Mouse (Mus musculus): ENCODE results near the gene Slc16a3. TPM values are rescaled to one million over a fixed set of nuclear protein-coding genes. Genes with fewer than 3 reads are reported as not detected.

Slc16a3 gene
- polyA plus RNA-seq, 1 experiment from 2014 or later = 170 TPM

- Histone ChIP-seq H3K4me2 (no peak overlapping the region), H3K9ac (no peak overlapping the region), H3K27ac (peak overlapping the region; percentile 11), H3K9me3 (replicated peaks) (no peaks in the 10 kb centered on the region), H3K4me3 (no peak overlapping the region), H3K4me1 (peaks cover 9% of the 10 kb centered on the region; the same call in 1 of the 2 replicates), H3K36me3 (peaks cover 74% of the 10 kb centered on the region), H3K27me3 (replicated peaks) (no peaks in the 10 kb centered on the region)
- 78% methylated on average over 3 of the region's 3 CpGs for WGBS (ENCODE audit: insufficient replicate concordance)
- ATAC-seq = 0 out of 2 replicates have a peak, but pooled peaks have one; percentile 30
These were observed 25.8 kb upstream of the Slc16a3 start for GRCm38 (mm10) chr11:120922528-120922927.

- 0 out of 2 replicates have a peak overlapping the region, but pooled peaks have one; percentile 53 for H3K27ac ChIP-seq
- ATAC-seq = no peak
These were observed 19.8 kb upstream of the Slc16a3 start for GRCm38 (mm10) chr11:120928468-120928867.

GRCm38 (mm10) chr11:120931479-120931878 is 16.8 kb upstream of the Slc16a3 start:
- H3K27me3 ChIP-seq (replicated peaks) = no peaks in the 10 kb centered on the region
- no peak overlapping the region; the same call in 1 of the 2 replicates for H3K4me2 ChIP-seq
- H3K4me1 ChIP-seq = peaks cover 57% of the 10 kb centered on the region
- no peak overlapping the region for H3K27ac ChIP-seq
- H3K9ac ChIP-seq = no peak overlapping the region
- H3K4me3 ChIP-seq = no peak overlapping the region; the same call in 1 of the 2 replicates
- 84% methylated on average over 4 of the region's 4 CpGs for WGBS (ENCODE audit: insufficient replicate concordance)
- H3K36me3 ChIP-seq = peaks cover 24% of the 10 kb centered on the region; the same call in 1 of the 2 replicates
- H3K9me3 ChIP-seq (replicated peaks) = 0 out of 2 replicates have a peak, but pooled peaks cover 3% of the 10 kb centered on the region
- no peak for ATAC-seq

More at GRCm38 (mm10) chr11:120928468-120928867, 19.8 kb upstream of the Slc16a3 start:
- Histone ChIP-seq H3K4me3 (no peak overlapping the region), H3K4me2 (0 out of 2 replicates have a peak overlapping the region, but pooled peaks have one; percentile 1), H3K36me3 (peaks cover 48% of the 10 kb centered on the region), H3K9ac (no peak overlapping the region), H3K4me1 (peaks cover 56% of the 10 kb centered on the region), H3K9me3 (replicated peaks) (0 out of 2 replicates have a peak, but pooled peaks cover 3% of the 10 kb centered on the region), H3K27me3 (replicated peaks) (no peaks in the 10 kb centered on the region)
- WGBS (ENCODE audit: insufficient replicate concordance) = 46% methylated on average over 4 of the region's 4 CpGs

GRCm38 (mm10) chr11:120932564-120933398 is 15.5 kb upstream of the Slc16a3 start, which contains the start of gene Ccdc57:
TSS of gene Ccdc57 (minus strand) at chr11:120932872.
- Histone ChIP-seq H3K36me3 (peaks cover 16% of the 10 kb centered on the region; the same call in 1 of the 2 replicates), H3K9ac (peak within 1 kb of the TSS; percentile 74), H3K9me3 (replicated peaks) (0 out of 2 replicates have a peak, but pooled peaks cover 3% of the 10 kb centered on the region), H3K4me1 (peaks cover 51% of the 10 kb centered on the region), H3K4me3 (peak within 1 kb of the TSS; percentile 74), H3K27ac (peak within 1 kb of the TSS; percentile 69), H3K4me2 (peak within 1 kb of the TSS; percentile 87), H3K27me3 (replicated peaks) (no peaks in the 10 kb centered on the region)
- peak; percentile 89 for ATAC-seq
- WGBS (ENCODE audit: insufficient replicate concordance) = 10% methylated on average over 44 of the region's 44 CpGs

- 90% methylated on average over 1 of the region's 1 CpGs for WGBS (ENCODE audit: insufficient replicate concordance)
- Histone ChIP-seq H3K27ac (peak overlapping the region; percentile 62), H3K4me2 (no peak overlapping the region), H3K4me1 (peaks cover 31% of the 10 kb centered on the region), H3K4me3 (no peak overlapping the region), H3K9me3 (replicated peaks) (no peaks in the 10 kb centered on the region), H3K27me3 (replicated peaks) (no peaks in the 10 kb centered on the region), H3K36me3 (no peaks in the 10 kb centered on the region), H3K9ac (no peak overlapping the region)
- peak; percentile 82 for ATAC-seq
These were observed 10.3 kb upstream of the Slc16a3 start for GRCm38 (mm10) chr11:120937976-120938375.

GRCm38 (mm10) chr11:120938795-120939194 is 9.5 kb upstream of the Slc16a3 start:
- Histone ChIP-seq H3K36me3 (no peaks in the 10 kb centered on the region), H3K9me3 (replicated peaks) (no peaks in the 10 kb centered on the region), H3K4me1 (peaks cover 25% of the 10 kb centered on the region), H3K9ac (no peak overlapping the region; the same call in 1 of the 2 replicates), H3K4me2 (peak overlapping the region; percentile 21), H3K4me3 (no peak overlapping the region), H3K27me3 (replicated peaks) (peaks cover 5% of the 10 kb centered on the region; the same call in 1 of the 2 replicates), H3K27ac (peak overlapping the region; percentile 62)
- peak; percentile 76 for ATAC-seq
- 8% methylated on average over 4 of the region's 4 CpGs for WGBS (ENCODE audit: insufficient replicate concordance)

- peaks cover 25% of the 10 kb centered on the region for H3K4me1 ChIP-seq
- ATAC-seq = no peak
- no peak overlapping the region for H3K4me3 ChIP-seq
- peaks cover 15% of the 10 kb centered on the region for H3K27me3 ChIP-seq (replicated peaks)
- H3K9ac ChIP-seq = no peak overlapping the region
- H3K27ac ChIP-seq = peak overlapping the region; percentile 62
- no peak overlapping the region for H3K4me2 ChIP-seq
- WGBS (ENCODE audit: insufficient replicate concordance) = 19% methylated on average over 6 of the region's 6 CpGs
- H3K9me3 ChIP-seq (replicated peaks) = no peaks in the 10 kb centered on the region
- H3K36me3 ChIP-seq = no peaks in the 10 kb centered on the region
These were observed 8.5 kb upstream of the Slc16a3 start for GRCm38 (mm10) chr11:120939712-120940341.

GRCm38 (mm10) chr11:120940959-120941358 is 7.3 kb upstream of the Slc16a3 start:
- Histone ChIP-seq H3K27me3 (replicated peaks) (peaks cover 25% of the 10 kb centered on the region), H3K4me3 (no peak overlapping the region), H3K27ac (no peak overlapping the region), H3K9me3 (replicated peaks) (no peaks in the 10 kb centered on the region), H3K4me1 (peaks cover 25% of the 10 kb centered on the region), H3K4me2 (no peak overlapping the region), H3K36me3 (no peaks in the 10 kb centered on the region), H3K9ac (no peak overlapping the region)
- no peak for ATAC-seq
- WGBS (ENCODE audit: insufficient replicate concordance) = 84% methylated on average over 6 of the region's 6 CpGs

GRCm38 (mm10) chr11:120945266-120945665 is 3.0 kb upstream of the Slc16a3 start:
- H3K4me2 ChIP-seq = no peak overlapping the region
- H3K27ac ChIP-seq = no peak overlapping the region
- H3K36me3 ChIP-seq = no peaks in the 10 kb centered on the region
- no peaks in the 10 kb centered on the region for H3K9me3 ChIP-seq (replicated peaks)
- no peak overlapping the region for H3K4me3 ChIP-seq
- no peak overlapping the region for H3K9ac ChIP-seq
- WGBS (ENCODE audit: insufficient replicate concordance) = 75% methylated on average over 7 of the region's 7 CpGs
- H3K27me3 ChIP-seq (replicated peaks) = peaks cover 50% of the 10 kb centered on the region
- H3K4me1 ChIP-seq = peaks cover 23% of the 10 kb centered on the region
- no peak for ATAC-seq

GRCm38 (mm10) chr11:120945926-120946325 is 2.4 kb upstream of the Slc16a3 start:
- 86% methylated on average over 5 of the region's 5 CpGs for WGBS (ENCODE audit: insufficient replicate concordance)
- no peak for ATAC-seq

GRCm38 (mm10) chr11:120948861-120949851 is 876 bp downstream of the Slc16a3 start:
- H3K9ac ChIP-seq = peak overlapping the region; percentile 95
- WGBS (ENCODE audit: insufficient replicate concordance) = 2% methylated on average over 74 of the region's 75 CpGs
- H3K4me1 ChIP-seq = peaks cover 58% of the 10 kb centered on the region
- peaks cover 41% of the 10 kb centered on the region for H3K27me3 ChIP-seq (replicated peaks)
- H3K4me3 ChIP-seq = peak overlapping the region; percentile 76
- H3K9me3 ChIP-seq (replicated peaks) = no peaks in the 10 kb centered on the region
- H3K36me3 ChIP-seq = peaks cover 15% of the 10 kb centered on the region
- H3K4me2 ChIP-seq = peak overlapping the region; percentile 96
- peak; percentile 22 for ATAC-seq
- H3K27ac ChIP-seq = peak overlapping the region; percentile 95

More at GRCm38 (mm10) chr11:120945926-120946325, 2.4 kb upstream of the Slc16a3 start:
- no peak overlapping the region for H3K27ac ChIP-seq
- H3K36me3 ChIP-seq = no peaks in the 10 kb centered on the region
- H3K4me2 ChIP-seq = no peak overlapping the region
- H3K9ac ChIP-seq = no peak overlapping the region
- H3K4me3 ChIP-seq = no peak overlapping the region
- H3K9me3 ChIP-seq (replicated peaks) = no peaks in the 10 kb centered on the region
- peaks cover 27% of the 10 kb centered on the region for H3K4me1 ChIP-seq
- peaks cover 50% of the 10 kb centered on the region for H3K27me3 ChIP-seq (replicated peaks)
